Mouse (Mus musculus): ENCODE results near the gene Rpl36al. TPM values are rescaled to one million over a fixed set of nuclear protein-coding genes. Genes with fewer than 3 reads are reported as not detected.

Gene Rpl36al
- polyA plus RNA-seq (2014; fragmentation: Nextera tagmentation; extraction: Ambion mirVana) = 629 and 653 TPM in 2 replicates

- ATAC-seq (ENCODE audit: insufficient number of reproducible peaks, insufficient read depth, low FRiP score, low read depth) = peak; percentile 98
- peak within 1 kb of the TSS; percentile 84 for H3K9ac ChIP-seq (replicated peaks; ENCODE audit: low read depth, low read length)
- peak within 1 kb of the TSS; percentile 94 for H3K4me2 ChIP-seq (replicated peaks; ENCODE audit: low read depth, low read length)
- WGBS = under 1% methylated on average over 84 of the region's 84 CpGs
- H3K27ac ChIP-seq (ENCODE audit: low read length) = peak within 1 kb of the TSS; percentile 85; the same call in 1 of the 2 replicates
- H3K9me3 ChIP-seq (ENCODE audit: control insufficient read depth, low read depth, low read length) = no peaks in the 10 kb centered on the region
- peaks cover 15% of the 10 kb centered on the region for H3K4me1 ChIP-seq (ENCODE audit: control insufficient read depth, insufficient read depth, low read length)
- peak within 1 kb of the TSS; percentile 76 for H3K4me3 ChIP-seq (ENCODE audit: low read depth, low read length)
- peaks cover 12% of the 10 kb centered on the region for H3K36me3 ChIP-seq (ENCODE audit: control insufficient read depth, insufficient read depth, low read length)
- no peaks in the 10 kb centered on the region for H3K27me3 ChIP-seq (ENCODE audit: control insufficient read depth, insufficient read depth, low read length)
These were observed at the start of gene Rpl36al, which contains the start of gene Mgat2 for GRCm38 (mm10) chr12:69183583-69184308. TSS of gene Rpl36al (minus strand) at chr12:69184083. TSS of gene Mgat2 (plus strand) at chr12:69184157.

GRCm38 (mm10) chr12:69229251-69229650 is 45.4 kb upstream of the Rpl36al start:
- Histone ChIP-seq H3K9me3 (ENCODE audit: control insufficient read depth, low read depth, low read length) (no peaks in the 10 kb centered on the region), H3K4me2 (replicated peaks; ENCODE audit: low read depth, low read length) (no peak overlapping the region), H3K36me3 (ENCODE audit: control insufficient read depth, insufficient read depth, low read length) (no peaks in the 10 kb centered on the region; the same call in 1 of the 2 replicates), H3K9ac (replicated peaks; ENCODE audit: low read depth, low read length) (no peak overlapping the region), H3K4me1 (ENCODE audit: control insufficient read depth, insufficient read depth, low read length) (peaks cover 4% of the 10 kb centered on the region; the same call in 1 of the 2 replicates), H3K27ac (ENCODE audit: low read length) (no peak overlapping the region), H3K27me3 (ENCODE audit: control insufficient read depth, insufficient read depth, low read length) (no peaks in the 10 kb centered on the region), H3K4me3 (ENCODE audit: low read depth, low read length) (no peak overlapping the region)
- ATAC-seq (ENCODE audit: insufficient number of reproducible peaks, insufficient read depth, low FRiP score, low read depth) = no peak
- WGBS = 63% methylated on average over 2 of the region's 2 CpGs

GRCm38 (mm10) chr12:69227776-69228466 is 44.0 kb upstream of the Rpl36al start, which contains the start of gene Pole2:
TSS of gene Pole2 (minus strand) at chr12:69228195.
- Histone ChIP-seq H3K9ac (replicated peaks; ENCODE audit: low read depth, low read length) (peak within 1 kb of the TSS; percentile 23), H3K4me3 (ENCODE audit: low read depth, low read length) (peak within 1 kb of the TSS; percentile 60), H3K4me1 (ENCODE audit: control insufficient read depth, insufficient read depth, low read length) (peaks cover 4% of the 10 kb centered on the region; the same call in 1 of the 2 replicates), H3K27ac (ENCODE audit: low read length) (peak within 1 kb of the TSS; percentile 90), H3K9me3 (ENCODE audit: control insufficient read depth, low read depth, low read length) (no peaks in the 10 kb centered on the region), H3K4me2 (replicated peaks; ENCODE audit: low read depth, low read length) (peak within 1 kb of the TSS; percentile 39), H3K36me3 (ENCODE audit: control insufficient read depth, insufficient read depth, low read length) (no peaks in the 10 kb centered on the region; the same call in 1 of the 2 replicates), H3K27me3 (ENCODE audit: control insufficient read depth, insufficient read depth, low read length) (no peaks in the 10 kb centered on the region)
- ATAC-seq (ENCODE audit: insufficient number of reproducible peaks, insufficient read depth, low FRiP score, low read depth) = peak; percentile 96
- under 1% methylated on average over 37 of the region's 37 CpGs for WGBS

- 90% methylated on average over 19 of the region's 19 CpGs for WGBS
- Histone ChIP-seq H3K36me3 (ENCODE audit: control insufficient read depth, insufficient read depth, low read length) (peaks cover 28% of the 10 kb centered on the region), H3K9ac (replicated peaks; ENCODE audit: low read depth, low read length) (no peak overlapping the region), H3K4me1 (ENCODE audit: control insufficient read depth, insufficient read depth, low read length) (no peaks in the 10 kb centered on the region), H3K27ac (ENCODE audit: low read length) (no peak overlapping the region), H3K4me2 (replicated peaks; ENCODE audit: low read depth, low read length) (no peak overlapping the region), H3K9me3 (ENCODE audit: control insufficient read depth, low read depth, low read length) (no peaks in the 10 kb centered on the region), H3K27me3 (ENCODE audit: control insufficient read depth, insufficient read depth, low read length) (no peaks in the 10 kb centered on the region), H3K4me3 (ENCODE audit: low read depth, low read length) (no peak overlapping the region)
- no peak for ATAC-seq (ENCODE audit: insufficient number of reproducible peaks, insufficient read depth, low FRiP score, low read depth)
These were observed 36.9 kb upstream of the Rpl36al start for GRCm38 (mm10) chr12:69220613-69221277.

GRCm38 (mm10) chr12:69216587-69216986 is 32.7 kb upstream of the Rpl36al start:
- no peak overlapping the region for H3K4me2 ChIP-seq (replicated peaks; ENCODE audit: low read depth, low read length)
- no peaks in the 10 kb centered on the region for H3K4me1 ChIP-seq (ENCODE audit: control insufficient read depth, insufficient read depth, low read length)
- 92% methylated on average over 7 of the region's 7 CpGs for WGBS
- no peak overlapping the region for H3K4me3 ChIP-seq (ENCODE audit: low read depth, low read length)
- H3K27ac ChIP-seq (ENCODE audit: low read length) = no peak overlapping the region
- H3K9me3 ChIP-seq (ENCODE audit: control insufficient read depth, low read depth, low read length) = no peaks in the 10 kb centered on the region
- no peak overlapping the region for H3K9ac ChIP-seq (replicated peaks; ENCODE audit: low read depth, low read length)
- no peaks in the 10 kb centered on the region for H3K27me3 ChIP-seq (ENCODE audit: control insufficient read depth, insufficient read depth, low read length)
- no peak for ATAC-seq (ENCODE audit: insufficient number of reproducible peaks, insufficient read depth, low FRiP score, low read depth)
- H3K36me3 ChIP-seq (ENCODE audit: control insufficient read depth, insufficient read depth, low read length) = peaks cover 36% of the 10 kb centered on the region

GRCm38 (mm10) chr12:69215000-69215785 is 31.3 kb upstream of the Rpl36al start:
- Histone ChIP-seq H3K9me3 (ENCODE audit: control insufficient read depth, low read depth, low read length) (no peaks in the 10 kb centered on the region), H3K9ac (replicated peaks; ENCODE audit: low read depth, low read length) (no peak overlapping the region), H3K4me3 (ENCODE audit: low read depth, low read length) (no peak overlapping the region), H3K4me2 (replicated peaks; ENCODE audit: low read depth, low read length) (no peak overlapping the region), H3K36me3 (ENCODE audit: control insufficient read depth, insufficient read depth, low read length) (peaks cover 30% of the 10 kb centered on the region), H3K4me1 (ENCODE audit: control insufficient read depth, insufficient read depth, low read length) (no peaks in the 10 kb centered on the region), H3K27me3 (ENCODE audit: control insufficient read depth, insufficient read depth, low read length) (no peaks in the 10 kb centered on the region), H3K27ac (ENCODE audit: low read length) (no peak overlapping the region)
- 90% methylated on average over 3 of the region's 3 CpGs for WGBS
- ATAC-seq (ENCODE audit: insufficient number of reproducible peaks, insufficient read depth, low FRiP score, low read depth) = no peak

- Histone ChIP-seq H3K4me1 (ENCODE audit: control insufficient read depth, insufficient read depth, low read length) (no peaks in the 10 kb centered on the region), H3K4me2 (replicated peaks; ENCODE audit: low read depth, low read length) (no peak overlapping the region), H3K9ac (replicated peaks; ENCODE audit: low read depth, low read length) (no peak overlapping the region), H3K9me3 (ENCODE audit: control insufficient read depth, low read depth, low read length) (no peaks in the 10 kb centered on the region), H3K4me3 (ENCODE audit: low read depth, low read length) (no peak overlapping the region), H3K27ac (ENCODE audit: low read length) (no peak overlapping the region), H3K27me3 (ENCODE audit: control insufficient read depth, insufficient read depth, low read length) (no peaks in the 10 kb centered on the region), H3K36me3 (ENCODE audit: control insufficient read depth, insufficient read depth, low read length) (peaks cover 35% of the 10 kb centered on the region)
- ATAC-seq (ENCODE audit: insufficient number of reproducible peaks, insufficient read depth, low FRiP score, low read depth) = no peak
- 96% methylated on average over 7 of the region's 7 CpGs for WGBS
These were observed 30.5 kb upstream of the Rpl36al start for GRCm38 (mm10) chr12:69214393-69214792.

Data from stomach, embryonic 14.5 days (tissue).